Mouse (Mus musculus): ENCODE results near the gene Adipoq.
"Not testable (repeated sequence)": the region's sequence is repeated elsewhere in the genome, so short reads cannot be mapped to it uniquely, and the experiment has no call there.

Adipoq gene

DNA sequence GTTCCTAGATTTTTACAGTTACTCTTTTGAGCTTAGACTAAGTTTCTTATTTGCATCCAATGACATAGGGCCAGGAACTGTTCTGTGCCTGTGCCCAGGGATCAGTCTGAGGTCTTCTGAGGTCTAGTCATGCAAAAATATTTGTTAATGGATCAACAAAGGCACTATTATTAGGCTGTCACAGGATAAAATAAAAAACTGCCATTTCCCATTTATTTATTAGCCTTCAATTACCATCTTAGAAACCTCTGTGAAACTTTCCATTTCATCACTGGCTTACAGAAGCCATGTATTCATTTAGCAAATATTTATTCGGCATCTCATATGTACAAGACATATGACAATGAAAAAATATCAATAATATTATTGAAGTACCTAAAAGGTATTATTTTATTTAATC lies 20.3 kb downstream of the Adipoq start:
- DNase-seq: no peak

DNA sequence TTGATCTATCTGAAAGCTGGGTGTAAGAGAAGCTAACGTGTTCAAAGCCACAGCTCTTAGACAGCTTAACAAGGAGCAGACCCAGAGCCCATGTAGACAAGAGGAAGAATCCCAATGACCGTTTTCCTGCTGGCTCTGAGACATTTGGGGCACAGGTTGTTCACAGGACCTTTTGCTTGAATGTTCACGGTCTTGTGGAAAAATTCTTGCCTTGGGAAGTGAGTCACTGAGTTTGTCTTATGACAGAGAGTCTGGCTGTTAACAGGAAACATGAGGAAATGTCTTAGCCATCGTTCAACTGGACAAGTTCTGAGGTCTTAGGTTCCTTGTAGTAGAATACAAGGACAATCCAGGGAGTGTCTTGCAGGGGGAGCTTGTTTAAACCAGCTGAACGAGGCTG lies 20.7 kb downstream of the Adipoq start:
- DNase-seq: peak; percentile 41

DNA sequence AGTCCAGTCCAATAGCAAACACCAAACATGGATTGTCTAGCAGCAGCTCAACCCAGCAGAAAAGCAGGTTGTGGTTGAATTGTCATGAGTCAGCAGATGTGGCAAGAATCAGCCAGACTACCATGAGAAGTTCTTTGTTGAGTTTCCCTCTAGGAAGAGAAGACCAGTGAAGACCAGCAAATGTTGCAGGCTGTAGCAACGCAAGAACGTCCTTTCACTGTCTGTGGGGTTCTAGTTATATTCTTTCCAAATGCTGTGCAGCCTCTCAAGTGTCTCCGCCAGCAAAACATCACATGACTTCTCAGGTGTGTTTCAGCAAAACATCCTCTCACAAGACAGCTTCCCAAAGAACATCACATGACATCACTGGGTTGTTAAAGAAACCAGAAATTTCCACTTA lies 24.5 kb downstream of the Adipoq start:
- no peak for DNase-seq

GRCm38 (mm10) chr16:23173904-23174303 lies 27.6 kb downstream of the Adipoq start:
- no peak for DNase-seq

GRCm38 (mm10) chr16:23174855-23175254 lies 28.5 kb downstream of the Adipoq start:
- no peak for DNase-seq

DNA sequence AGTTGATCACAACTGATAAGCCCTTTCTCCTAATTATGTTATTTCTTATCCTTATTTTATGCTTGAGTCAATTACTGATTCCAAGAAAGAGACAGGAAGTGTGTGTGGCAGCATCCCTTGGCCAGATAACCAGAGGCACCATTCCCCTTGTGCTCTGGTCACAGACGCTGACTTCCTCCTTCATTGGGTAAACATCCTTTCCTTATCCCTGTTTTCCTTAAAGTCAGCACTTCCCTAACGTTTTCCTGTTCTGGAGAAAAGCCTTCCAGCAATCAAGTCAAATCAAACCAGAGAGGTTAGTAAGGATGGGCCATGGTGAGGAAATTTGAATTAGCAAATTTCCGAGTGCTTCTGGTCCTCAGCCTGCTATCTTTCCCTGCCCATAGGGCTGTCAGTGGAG lies 29.6 kb downstream of the Adipoq start:
- DNase-seq: no peak

GRCm38 (mm10) chr16:23177856-23178255 lies 31.5 kb downstream of the Adipoq start:
- DNase-seq: no peak

DNA sequence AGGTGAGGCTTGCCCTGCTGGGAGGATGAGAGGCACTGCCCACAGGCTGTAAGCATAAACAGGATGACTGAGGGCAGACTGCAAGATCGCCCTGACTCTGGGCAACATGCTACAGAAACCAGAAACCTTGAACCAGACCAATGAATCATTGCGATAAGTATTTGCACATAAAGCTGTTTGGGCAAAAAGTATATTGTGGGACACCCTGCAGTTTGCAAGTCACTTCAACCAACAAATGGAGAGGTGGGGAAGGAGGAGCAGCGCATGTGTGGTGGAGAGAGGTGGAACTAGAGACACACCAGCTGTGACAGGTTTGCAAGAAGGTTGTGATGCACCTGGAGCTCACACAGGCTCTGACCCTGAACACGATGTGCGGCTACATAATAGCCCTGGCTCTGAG lies 32.5 kb downstream of the Adipoq start:
- no peak for DNase-seq

GRCm38 (mm10) chr16:23179436-23179835 lies 33.1 kb downstream of the Adipoq start:
- not testable (repeated sequence) for DNase-seq

- no peak for DNase-seq
These were observed 34.7 kb downstream of the Adipoq start for GRCm38 (mm10) chr16:23181054-23181453.

GRCm38 (mm10) chr16:23181487-23181886 lies 35.2 kb downstream of the Adipoq start:
- no peak for DNase-seq

DNA sequence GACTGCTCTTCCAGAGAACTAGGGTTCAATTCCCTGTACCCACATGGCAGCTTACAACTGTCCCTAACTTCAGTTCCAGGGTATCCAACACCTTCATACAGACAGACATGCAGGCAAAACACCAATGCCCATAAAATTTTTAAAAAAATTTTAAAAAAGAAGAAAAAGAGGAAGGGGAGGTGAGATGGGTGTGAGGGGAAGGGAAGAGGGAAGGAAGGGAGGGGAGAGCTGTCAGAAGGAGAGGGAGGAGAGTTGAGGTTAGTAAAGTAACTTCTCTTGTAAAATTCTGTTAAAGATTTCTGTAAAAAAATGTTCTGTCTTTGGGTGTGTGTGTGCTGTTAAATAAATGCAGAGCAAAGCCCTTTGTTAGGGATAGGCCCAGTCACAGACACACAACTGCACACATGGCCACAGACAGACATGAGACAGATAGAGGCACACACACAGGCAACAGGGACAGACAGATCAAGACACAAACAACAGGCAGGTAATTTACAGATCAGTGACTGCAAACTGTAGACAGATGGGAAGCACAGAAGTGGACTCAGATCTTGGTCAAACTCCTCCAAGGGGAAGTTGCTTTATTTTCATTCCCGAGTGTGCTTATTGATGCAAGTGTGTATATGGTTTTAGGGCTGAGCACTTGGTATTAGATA lies 35.7 kb downstream of the Adipoq start:
- no peak for DNase-seq

GRCm38 (mm10) chr16:23185824-23186223 lies 39.5 kb downstream of the Adipoq start:
- no peak for DNase-seq

DNA sequence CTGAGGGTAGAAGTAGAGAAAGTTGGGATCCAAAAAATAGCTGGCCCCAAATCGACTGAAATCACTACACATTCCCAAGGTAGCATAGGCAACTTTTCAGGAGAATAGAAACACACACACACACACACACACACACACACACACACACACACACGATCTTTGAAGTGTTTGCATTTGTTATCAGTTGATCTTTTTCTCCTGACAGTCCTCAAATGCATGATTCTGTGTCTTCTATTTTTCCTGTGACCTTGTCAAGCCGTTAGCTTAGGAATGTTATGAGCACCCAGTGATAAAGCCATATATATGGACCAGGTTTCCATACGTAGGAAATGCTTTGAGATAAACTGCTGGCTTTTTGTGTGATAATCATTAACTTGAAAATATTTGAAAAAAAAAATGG lies 40.1 kb downstream of the Adipoq start:
- DNase-seq: no peak

GRCm38 (mm10) chr16:23187983-23188382 lies 41.6 kb downstream of the Adipoq start:
- DNase-seq: no peak

- DNase-seq: no peak
These were observed 43.3 kb downstream of the Adipoq start for GRCm38 (mm10) chr16:23189612-23190011.

DNA sequence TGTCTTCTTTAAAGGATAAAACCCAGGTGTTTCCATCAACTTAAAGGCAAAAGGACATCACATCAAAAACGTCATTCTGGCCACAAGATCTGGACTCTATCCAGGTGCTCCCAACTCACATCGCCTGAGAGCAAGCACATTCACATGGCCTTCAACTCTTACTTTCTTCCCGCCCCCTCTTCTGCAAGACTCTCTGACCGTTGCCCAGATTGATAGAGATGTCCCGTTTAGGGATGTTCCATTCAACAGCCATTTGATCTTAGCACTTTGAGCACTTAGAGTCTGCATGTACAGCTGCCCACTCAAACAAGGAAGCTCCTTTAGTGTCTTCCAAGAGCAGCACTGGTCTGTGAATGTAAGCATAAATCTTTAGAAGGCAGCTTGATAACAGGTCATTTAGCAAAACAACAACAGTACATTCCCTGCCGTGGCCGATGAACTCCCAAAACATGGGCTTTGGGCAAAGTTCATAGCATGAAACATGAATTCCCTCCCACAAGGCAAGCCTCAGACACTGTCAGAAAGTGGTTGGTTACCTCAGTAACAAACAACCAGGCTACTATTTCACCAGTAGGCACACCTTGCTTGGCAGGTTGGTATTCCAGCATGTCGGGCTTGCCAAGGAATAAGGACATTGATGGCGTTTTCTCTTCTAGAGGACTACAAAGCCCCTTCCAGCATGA lies 45.4 kb downstream of the Adipoq start:
- peak; percentile 14 for DNase-seq

DNA sequence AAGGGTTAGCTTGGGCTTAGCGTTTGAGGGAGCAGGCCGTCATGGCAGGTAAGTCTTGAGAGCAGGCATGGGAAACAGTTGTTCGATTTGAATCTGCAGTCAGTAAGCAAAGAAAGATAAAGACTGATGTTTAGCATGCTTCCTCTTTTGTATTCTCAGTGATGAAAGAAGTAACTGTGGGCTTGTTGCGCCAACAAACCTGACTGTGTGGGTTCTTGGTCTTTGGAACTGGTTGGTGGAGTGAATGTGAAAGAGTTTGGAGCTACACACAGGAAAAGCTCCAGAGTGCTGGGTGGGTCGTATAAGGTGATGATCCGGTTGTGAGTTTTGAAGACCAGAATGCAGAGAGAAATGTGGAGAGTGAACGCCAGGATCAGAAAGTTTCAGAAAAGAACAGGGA lies 49.3 kb downstream of the Adipoq start:
- DNase-seq: no peak

- peak; percentile 29 for DNase-seq
These were observed 50.0 kb downstream of the Adipoq start for GRCm38 (mm10) chr16:23196296-23196695.

- no peak for DNase-seq
These were observed 50.5 kb downstream of the Adipoq start for GRCm38 (mm10) chr16:23196791-23197190.

DNA sequence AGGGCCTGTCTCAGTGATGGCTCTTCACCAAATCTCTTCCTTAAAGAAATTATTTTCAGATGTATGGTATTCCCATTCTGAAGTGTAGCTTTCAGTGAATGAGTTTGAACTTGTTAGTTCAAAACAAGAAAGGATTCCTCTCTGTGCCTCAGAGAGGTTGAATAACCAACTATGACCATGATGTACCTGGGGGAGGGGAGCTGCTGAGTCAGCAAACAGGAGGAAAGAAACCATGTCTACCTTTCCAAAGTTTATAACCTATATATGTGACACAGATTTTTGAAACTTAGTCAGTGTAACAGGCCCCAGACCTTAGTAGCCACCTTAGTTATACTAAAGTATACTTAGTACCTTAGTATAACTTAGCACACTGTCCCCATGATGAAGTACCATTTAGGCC lies 55.2 kb downstream of the Adipoq start:
- DNase-seq: no peak

Measured in kidney, adult 9 months (tissue).